21 mouse cellular contexts compared by ENCODE assay signal in the genomic region with DNA sequence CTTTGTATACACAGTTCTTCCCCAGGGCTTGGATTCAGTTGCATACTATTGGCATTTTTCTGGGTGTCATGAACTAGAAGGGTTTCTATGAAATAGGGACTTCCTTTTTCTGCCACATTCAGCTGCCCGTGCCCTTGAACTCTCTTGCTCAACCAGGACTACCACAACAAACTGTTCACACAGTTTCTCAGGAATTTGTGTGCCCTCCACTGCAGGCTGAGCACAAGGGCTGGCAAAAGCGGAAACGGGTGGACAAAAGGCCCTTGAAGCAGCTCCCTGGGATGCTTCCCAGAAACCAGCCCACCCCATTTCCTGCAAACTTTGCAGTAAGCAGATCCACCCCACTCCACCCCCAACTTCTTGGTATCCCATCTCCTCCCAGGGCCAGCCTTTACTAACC. TPM values are rescaled to one million over a fixed set of nuclear protein-coding genes. Genes with fewer than 3 reads are reported as not detected.
A peak's percentile ranks its signal among the peaks of the same experiment; 100 is the strongest.
DNase-seq lines count a peak whose midpoint lies in the region; ATAC-seq and TF ChIP-seq lines count a peak whose summit lies in the region.
"Had no signal": no experiment of that assay in that cellular context is flagged by ENCODE, and none has a peak within 500 bp of the region (broad histone marks: within the 10 kb centered on the region; RNA-seq: fewer than 3 reads in every experiment).

No protein-coding gene starts in this region.

- DNase-seq in adrenal gland, postnatal 10 days, result peak; percentile 12
- no peak for DNase-seq in adrenal gland, adult 18-20 months (ENCODE audit: low spot score in 2 of 2)
- peak; percentile 38 to 50 for DNase-seq in lung, adult 18-20 months
- DNase-seq in lung, adult 2 months, result no peak
- peak; percentile 26 for DNase-seq in lung, postnatal 10 days
- DNase-seq in urinary bladder, adult 2 months (ENCODE audit: low spot score), result no peak
- no peak for DNase-seq in ovary, adult 18-20 months (ENCODE audit: low spot score)
- DNase-seq: cerebellum, adult 2 months; heart, postnatal 36 days; kidney, adult 9 months; layer of hippocampus, postnatal 36 days; lung, embryonic 14.5 days; right cerebral cortex, postnatal 14 days; thymus, adult 18-20 months had no signal

- H3K4me3 ChIP-seq in lung, adult 2 months (replicated peaks; ENCODE audit: extremely low read depth, low read depth, low read length), result no peak overlapping the region
- H3K4me3 ChIP-seq: limb, embryonic 12.5 days; midbrain, embryonic 12.5 days; myocyte had no signal

- no peak for TF ChIP-seq POLR2A in lung, adult 2 months (IDR thresholded peaks at IDR 0.05; ENCODE audit: borderline replicate concordance, extremely low read depth, low read depth, low read length)

- peak; percentile 51 for ATAC-seq in neutrophil, adult 5-6 weeks (ENCODE audit: extremely low read depth, insufficient number of reproducible peaks, low FRiP score, poor library complexity, severe bottlenecking)
- ATAC-seq: forebrain, embryonic 16.5 days had no signal

- no peaks in the 10 kb centered on the region for H3K4me1 ChIP-seq in lung, adult 2 months (ENCODE audit: control insufficient read depth, insufficient read depth, low read length)
- H3K4me1 ChIP-seq: limb, embryonic 12.5 days; midbrain, embryonic 12.5 days had no signal

- 41% methylated on average over 3 of the region's 3 CpGs for WGBS in lung, adult 2 months

- TF ChIP-seq CTCF in lung, adult 2 months (IDR thresholded peaks at IDR 0.05; ENCODE audit: insufficient read depth, low read length), result no peak

RNA-seq across cellular contexts. Expression of gene Fcgr2b, which starts 8.8 kb away (rescaled TPM):
- 10 to 100 TPM; 12.4 to 22.3 TPM for total RNA-seq in adrenal gland, postnatal 10 days (2021)
- total RNA-seq in adrenal gland, adult 18-20 months (2021), result 10 to 100 TPM in 1 of 2 experiments, 1 to 10 TPM in 1; 7.0 to 15.6 TPM
- 16.3 and 16.4 TPM in 2 replicates for polyA plus RNA-seq in lung, adult 2 months (2012; rRNA removed)
- total RNA-seq in neutrophil, adult 5-6 weeks (2017), result 136 and 145 TPM in 2 replicates
- 28.5 and 36.1 TPM in 2 replicates for polyA plus RNA-seq in urinary bladder, adult 2 months (2012; rRNA removed)

RNA-seq across cellular contexts. Expression of gene Fcrla, which starts 40.2 kb away (rescaled TPM):
- total RNA-seq in adrenal gland, postnatal 10 days (2021), result 1 to 10 TPM; 3.0 to 3.2 TPM
- total RNA-seq in adrenal gland, adult 18-20 months (2021), result under 1 TPM in 1 of 2 experiments, not detected in 1; 0.54 TPM
- 8.0 and 8.7 TPM in 2 replicates for polyA plus RNA-seq in lung, adult 2 months (2012; rRNA removed)
- 255 and 258 TPM in 2 replicates for total RNA-seq in neutrophil, adult 5-6 weeks (2017)
- 0.50 and 0.78 TPM in 2 replicates for polyA plus RNA-seq in urinary bladder, adult 2 months (2012; rRNA removed)
- total RNA-seq: gastrocnemius, adult 18-20 months; layer of hippocampus, postnatal 36 days had no signal
- polyA plus RNA-seq: forebrain, embryonic 16.5 days; limb, embryonic 12.5 days; lung, embryonic 14.5 days; midbrain, embryonic 12.5 days; myocyte had no signal

RNA-seq across cellular contexts. Expression of gene Fcgr4, which starts 51.1 kb away (rescaled TPM):
- total RNA-seq in adrenal gland, postnatal 10 days (2021), result 1 to 10 TPM in 1 of 2 experiments, under 1 TPM in 1; 0.85 to 1.2 TPM
- total RNA-seq in adrenal gland, adult 18-20 months (2021), result 10 to 100 TPM in 1 of 2 experiments, 1 to 10 TPM in 1; 5.8 to 13.0 TPM
- 6.8 and 7.9 TPM in 2 replicates for polyA plus RNA-seq in lung, adult 2 months (2012; rRNA removed)
- 134 TPM in 2 replicates for total RNA-seq in neutrophil, adult 5-6 weeks (2017)
- 2.7 and 5.9 TPM in 2 replicates for polyA plus RNA-seq in urinary bladder, adult 2 months (2012; rRNA removed)
- total RNA-seq: gastrocnemius, adult 18-20 months had no signal
- polyA plus RNA-seq: heart, embryonic 11.5 days had no signal

RNA-seq across cellular contexts. Expression of gene Fcrlb, which starts 54.8 kb away (rescaled TPM):
- total RNA-seq in adrenal gland, postnatal 10 days (2021), result under 1 TPM in 1 of 2 experiments, not detected in 1; 0.24 TPM
- total RNA-seq in adrenal gland, adult 18-20 months (2021), result not detected
- polyA plus RNA-seq in lung, adult 2 months (2012; rRNA removed), result 0.71 and 1.2 TPM in 2 replicates
- total RNA-seq in neutrophil, adult 5-6 weeks (2017), result 0.98 and 1.4 TPM in 2 replicates
- 0.07 and 0.23 TPM in 2 replicates for polyA plus RNA-seq in urinary bladder, adult 2 months (2012; rRNA removed)
- total RNA-seq: gastrocnemius, adult 18-20 months; heart, postnatal 36 days had no signal
- polyA plus RNA-seq: heart, embryonic 11.5 days; limb, embryonic 12.5 days; lung, embryonic 14.5 days had no signal

Comparison
In these comparisons a context has a peak if more than half of its experiments do, and no peak if none do; other contexts are left out.
1. DNase-seq: peak in adrenal gland, postnatal 10 days (single experiment), lung, adult 18-20 months (2 of 2) and lung, postnatal 10 days (single experiment); none in adrenal gland, adult 18-20 months (0 of 2), lung, adult 2 months (single experiment), urinary bladder, adult 2 months (single experiment) and ovary, adult 18-20 months (single experiment).
2. RNA of gene Fcrla, which starts 40.2 kb away (total RNA-seq): 255 to 258 TPM in neutrophil, adult 5-6 weeks; 3.0 to 3.2 TPM in adrenal gland, postnatal 10 days and 0.54 TPM in adrenal gland, adult 18-20 months; every median in the first group is over 10 times any median in the second.